Mouse (Mus musculus) stomach, postnatal 0 days (tissue): ENCODE data around the gene Defb33.

Experiments used
- CTCF ChIP-seq: IDR thresholded peaks from 2 replicates; pipeline ENCODE4 v1.5.1; 2016; ENCODE audit warnings: antibody characterized with exemption, low read depth, mild to moderate bottlenecking, moderate library complexity
- EP300 ChIP-seq: optimal IDR thresholded peaks from 2 replicates; pipeline ENCODE3; 2016; ENCODE audit warnings: antibody characterized with exemption

DNA sequence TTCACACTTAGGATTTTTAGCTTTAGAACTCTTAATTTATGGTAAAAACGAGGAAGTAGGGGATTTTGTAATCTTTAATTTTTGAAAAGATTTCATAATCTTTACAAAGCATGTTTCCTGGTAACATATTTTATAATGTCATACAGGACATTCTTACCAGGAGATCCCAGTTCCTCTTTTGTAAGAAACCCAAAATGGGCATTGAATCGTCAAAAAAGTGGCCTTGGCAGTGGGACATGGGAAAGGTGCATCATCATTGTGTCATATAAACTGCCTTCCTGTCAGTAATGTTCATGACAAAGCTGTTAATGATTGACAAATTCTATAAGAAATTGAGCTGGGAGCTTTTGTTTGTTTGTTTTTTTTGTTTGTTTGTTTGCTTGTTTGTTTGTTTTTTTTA is 15.8 kb downstream of the Defb33 start:
- TF ChIP-seq CTCF (no peak), EP300 (no peak)
